Mouse (Mus musculus) lung, postnatal 0 days (tissue): ENCODE measurements around the gene Art4. TPM values are rescaled to one million over a fixed set of nuclear protein-coding genes. Genes with fewer than 3 reads are reported as not detected.

Source experiments
- ATAC-seq: fragments of 200-750 bp; cut with Nextera tagmentation; 2 replicates; pipeline ENCODE4 v1.8.0; 2017; ENCODE audit warnings: moderate library complexity
- DNase-seq: peaks from one replicate; pipeline ENCODE4 v3.0.0-alpha.2; 2016; ENCODE audit warnings: low spot score
- H3K27ac ChIP-seq: fragments of 300-500 bp; sonication (generic); 2 replicates; pipeline ENCODE4 v1.5.1; 2014; ENCODE audit warnings: antibody characterized with exemption, mild to moderate bottlenecking, low read length, mixed read lengths
- H3K27me3 ChIP-seq: fragments of 300-500 bp; sonication (generic); replicated peaks from 2 replicates; pipeline ENCODE4 v1.6.1; 2014; ENCODE audit warnings: low read length, mixed read lengths; ENCODE audit not compliant: insufficient read depth
- H3K36me3 ChIP-seq: fragments of 300-500 bp; sonication (generic); 2 replicates; pipeline ENCODE4 v1.6.1; 2014; ENCODE audit warnings: low read length, mixed read lengths; ENCODE audit not compliant: insufficient read depth
- H3K4me1 ChIP-seq: fragments of 300-500 bp; sonication (generic); 2 replicates; pipeline ENCODE4 v1.6.1; 2014; ENCODE audit warnings: antibody characterized with exemption, low read depth, low read length, mixed read lengths; ENCODE audit not compliant: insufficient read depth
- H3K4me2 ChIP-seq: fragments of 300-500 bp; sonication (generic); replicated peaks from 2 replicates; pipeline ENCODE4 v1.6.1; 2014; ENCODE audit warnings: low read depth, mild to moderate bottlenecking, low read length, moderate library complexity, mixed read lengths
- H3K4me3 ChIP-seq: fragments of 300-500 bp; sonication (generic); 2 replicates; pipeline ENCODE4 v1.5.1; 2014; ENCODE audit warnings: low read depth, low read length
- H3K9ac ChIP-seq: fragments of 300-500 bp; sonication (generic); replicated peaks from 2 replicates; pipeline ENCODE4 v1.6.1; 2014; ENCODE audit warnings: low read depth, mild to moderate bottlenecking
- H3K9me3 ChIP-seq: fragments of 300-500 bp; sonication (generic); 2 replicates; pipeline ENCODE4 v1.6.1; 2016; ENCODE audit warnings: low read length, mixed read lengths
- CTCF ChIP-seq: IDR thresholded peaks from 2 replicates; pipeline ENCODE4 v1.5.1; 2016; ENCODE audit warnings: antibody characterized with exemption, mild to moderate bottlenecking
- EP300 ChIP-seq: IDR thresholded peaks from 2 replicates; pipeline ENCODE4 v1.6.1; 2016; ENCODE audit warnings: antibody characterized with exemption, mild to moderate bottlenecking, control low read depth
- WGBS: fragments of 180-500 bp; shearing (Covaris S2); extraction: QIAGEN DNeasy Blood & Tissue Kit; methylation state at CpG from one replicate; pipeline ENCODE4 v1.1.7; 2014; 5-methylcytosine and 5-hydroxymethylcytosine counted together
- polyA plus RNA-seq: library from polyadenylated mRNA; unstranded; fragments of >200 nt; fragmentation: Nextera tagmentation; extraction: Ambion mirVana; gene quantifications from 2 replicates; pipeline ENCODE4 v1.2.1, GENCODE M21; 2015

Art4 gene
- polyA plus RNA-seq, 1 experiment from 2014 or later = 7.9 TPM

DNA sequence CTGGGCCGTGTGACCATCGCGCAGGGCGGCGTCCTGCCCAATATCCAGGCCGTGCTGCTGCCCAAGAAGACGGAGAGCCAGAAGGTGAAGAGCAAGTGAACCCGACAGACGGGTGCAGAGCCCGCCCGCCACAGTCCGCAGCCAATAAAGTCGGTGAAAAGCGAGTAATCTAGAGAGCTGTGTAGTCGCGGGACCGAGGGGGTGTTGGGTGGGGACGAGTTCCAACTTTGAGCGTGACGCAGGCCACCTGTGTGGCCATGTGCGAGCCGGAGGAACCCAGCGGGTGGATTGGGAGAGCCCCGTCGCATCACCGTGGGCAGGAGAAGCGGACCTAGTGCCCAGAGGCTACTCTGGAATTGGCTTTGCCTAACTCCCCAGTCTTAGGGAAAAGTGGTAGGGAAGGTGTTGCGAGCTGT, 48.9 kb downstream of the Art4 start:
- Histone ChIP-seq H3K27me3 (no peaks in the 10 kb centered on the region), H3K9ac (peak overlapping the region; percentile 70), H3K27ac (peak overlapping the region; percentile 91), H3K4me1 (no peaks in the 10 kb centered on the region; the same call in 1 of the 2 replicates), H3K4me2 (peak overlapping the region; percentile 90), H3K36me3 (0 out of 2 replicates have a peak, but pooled peaks cover 7% of the 10 kb centered on the region), H3K4me3 (peak overlapping the region; percentile 77), H3K9me3 (no peaks in the 10 kb centered on the region)
- peak; percentile 51 for DNase-seq
- WGBS = 2% methylated on average over 28 of the region's 28 CpGs
- peak; percentile 6 for ATAC-seq
- no peak for TF ChIP-seq EP300
- TF ChIP-seq CTCF = no peak

DNA sequence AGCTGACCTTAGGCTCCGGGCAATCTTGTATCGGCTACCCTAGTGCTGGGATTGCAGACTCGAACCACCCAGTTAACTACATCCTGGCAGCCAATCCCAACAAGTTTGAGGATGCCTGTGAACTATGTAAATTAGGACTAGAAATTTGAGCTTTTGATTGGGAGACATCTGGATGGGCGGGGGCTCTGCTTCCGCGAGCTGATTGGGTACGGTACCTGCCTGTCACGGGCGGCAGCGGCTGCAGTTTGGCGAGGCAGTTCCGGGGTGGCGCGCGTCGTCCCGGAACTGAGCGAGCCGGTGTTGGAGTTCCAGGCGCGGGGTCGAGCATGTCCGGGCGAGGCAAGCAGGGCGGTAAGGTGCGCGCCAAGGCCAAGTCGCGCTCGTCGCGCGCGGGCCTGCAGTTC, 49.5 kb downstream of the Art4 start, which contains the start of gene H2afj:
Gene H2afj, plus strand, starts transcription at position 231 of the 404 bp plus-strand sequence.
- ATAC-seq (peak; percentile 81), DNase-seq (peak; percentile 97)
- H3K27ac ChIP-seq = peak within 1 kb of the TSS; percentile 95
- 0% methylated on average over 34 of the region's 34 CpGs for WGBS
- TF ChIP-seq CTCF (no peak), EP300 (peak; percentile 42; the same call in 1 of the 2 replicates)
- H3K9ac ChIP-seq = peak within 1 kb of the TSS; percentile 70
- peak within 1 kb of the TSS; percentile 77 for H3K4me3 ChIP-seq
- 0 out of 2 replicates have a peak, but pooled peaks cover 6% of the 10 kb centered on the region for H3K36me3 ChIP-seq
- peaks cover 3% of the 10 kb centered on the region; the same call in 1 of the 2 replicates for H3K4me1 ChIP-seq
- no peaks in the 10 kb centered on the region for H3K27me3 ChIP-seq
- H3K4me2 ChIP-seq = peak within 1 kb of the TSS; percentile 90
- H3K9me3 ChIP-seq = no peaks in the 10 kb centered on the region

DNA sequence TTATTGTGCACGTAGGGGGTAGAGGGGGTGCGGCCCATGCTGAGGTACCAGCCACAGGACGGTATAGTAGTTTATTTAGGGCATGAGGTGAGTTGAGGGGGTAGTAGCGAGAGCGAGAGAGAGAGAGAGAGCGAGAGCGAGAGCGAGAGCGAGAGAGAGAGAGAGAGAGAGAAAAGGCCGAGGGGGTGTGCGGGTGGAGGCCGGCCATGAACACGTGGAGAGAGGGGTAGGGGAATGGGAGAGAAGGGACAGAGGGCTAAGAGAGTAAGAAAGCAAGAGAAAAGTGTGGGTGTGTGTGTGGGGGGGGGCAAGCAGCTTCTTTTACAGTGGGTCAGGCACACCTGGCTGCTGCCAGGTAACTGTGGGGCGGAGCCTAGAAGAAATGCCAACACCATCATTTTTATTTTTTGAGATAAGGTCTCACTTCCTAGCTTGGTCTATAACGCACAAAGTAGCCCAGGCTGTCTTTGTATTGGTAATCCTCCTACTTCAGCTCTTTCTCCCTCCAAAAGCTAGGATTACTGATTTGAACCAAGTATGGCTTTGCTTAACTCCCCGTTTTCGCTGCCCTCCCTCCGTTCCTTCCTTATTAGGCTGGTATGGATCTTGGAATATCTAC, 50.0 kb downstream of the Art4 start:
- Histone ChIP-seq H3K27ac (peak overlapping the region; percentile 95), H3K36me3 (0 out of 2 replicates have a peak, but pooled peaks cover 4% of the 10 kb centered on the region), H3K4me3 (peak overlapping the region; percentile 77; the same call in 1 of the 2 replicates), H3K9ac (no peak overlapping the region; the same call in 1 of the 2 replicates), H3K4me2 (peak overlapping the region; percentile 90), H3K4me1 (peaks cover 3% of the 10 kb centered on the region; the same call in 1 of the 2 replicates), H3K27me3 (no peaks in the 10 kb centered on the region), H3K9me3 (no peaks in the 10 kb centered on the region)
- DNase-seq = peak; percentile 56
- ATAC-seq = peak; percentile 10
- TF ChIP-seq CTCF (no peak), EP300 (no peak)
- 34% methylated on average over 18 of the region's 18 CpGs for WGBS

DNA sequence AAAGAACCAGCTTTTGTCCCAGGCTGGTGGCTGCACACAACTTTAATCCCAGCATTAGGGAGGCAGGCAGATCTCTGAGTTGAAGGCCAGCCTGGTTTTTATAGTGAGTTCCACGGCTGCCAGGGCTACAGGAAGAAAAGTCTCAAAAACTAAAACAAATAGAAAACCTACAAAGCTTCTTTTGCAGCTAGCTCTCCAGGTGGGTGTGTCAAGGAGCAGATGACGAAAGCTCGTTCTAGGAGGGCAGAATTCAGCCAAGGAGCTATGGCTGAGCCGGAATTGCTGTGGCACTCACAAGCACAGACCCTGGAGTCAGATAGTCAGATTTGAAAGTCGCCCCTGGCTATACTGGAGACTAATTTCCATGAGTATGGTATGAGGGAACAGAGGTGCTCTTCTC, 50.7 kb downstream of the Art4 start:
- H3K4me3 ChIP-seq = no peak overlapping the region
- H3K4me2 ChIP-seq = peak overlapping the region; percentile 90
- peaks cover 3% of the 10 kb centered on the region; the same call in 1 of the 2 replicates for H3K4me1 ChIP-seq
- H3K9ac ChIP-seq = no peak overlapping the region
- no peak for TF ChIP-seq CTCF
- peak; percentile 12; the same call in 1 of the 2 replicates for TF ChIP-seq EP300
- DNase-seq = peak; percentile 88
- H3K9me3 ChIP-seq = no peaks in the 10 kb centered on the region
- peak overlapping the region; percentile 95 for H3K27ac ChIP-seq
- ATAC-seq = peak; percentile 18
- H3K27me3 ChIP-seq = no peaks in the 10 kb centered on the region
- 54% methylated on average over 5 of the region's 5 CpGs for WGBS
- no peaks in the 10 kb centered on the region for H3K36me3 ChIP-seq

DNA sequence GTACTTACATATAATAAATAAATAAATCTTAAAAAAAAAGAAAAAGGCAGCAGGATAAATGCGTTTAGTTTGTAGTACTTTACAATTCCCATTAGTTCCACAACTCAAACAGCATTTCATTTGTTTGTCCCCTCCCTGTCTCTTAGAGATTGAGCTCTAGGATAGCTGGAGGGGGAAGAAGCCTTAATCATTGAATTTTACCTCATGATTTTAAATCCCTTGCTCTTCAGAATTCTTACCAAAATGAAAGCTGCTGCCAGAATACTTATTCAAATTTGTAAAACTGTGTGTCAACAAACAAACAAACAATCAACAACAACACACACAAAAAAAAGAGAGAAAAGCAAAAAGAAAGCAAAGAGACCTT, 52.1 kb downstream of the Art4 start:
- TF ChIP-seq EP300 = no peak
- TF ChIP-seq CTCF = no peak
- Histone ChIP-seq H3K4me3 (no peak overlapping the region), H3K9ac (no peak overlapping the region), H3K4me1 (peaks cover 3% of the 10 kb centered on the region; the same call in 1 of the 2 replicates), H3K27me3 (no peaks in the 10 kb centered on the region), H3K27ac (peak overlapping the region; percentile 95), H3K4me2 (no peak overlapping the region), H3K9me3 (no peaks in the 10 kb centered on the region), H3K36me3 (no peaks in the 10 kb centered on the region)
- WGBS = 64% methylated on average over 1 of the region's 1 CpGs
- DNase-seq (no peak), ATAC-seq (no peak)

DNA sequence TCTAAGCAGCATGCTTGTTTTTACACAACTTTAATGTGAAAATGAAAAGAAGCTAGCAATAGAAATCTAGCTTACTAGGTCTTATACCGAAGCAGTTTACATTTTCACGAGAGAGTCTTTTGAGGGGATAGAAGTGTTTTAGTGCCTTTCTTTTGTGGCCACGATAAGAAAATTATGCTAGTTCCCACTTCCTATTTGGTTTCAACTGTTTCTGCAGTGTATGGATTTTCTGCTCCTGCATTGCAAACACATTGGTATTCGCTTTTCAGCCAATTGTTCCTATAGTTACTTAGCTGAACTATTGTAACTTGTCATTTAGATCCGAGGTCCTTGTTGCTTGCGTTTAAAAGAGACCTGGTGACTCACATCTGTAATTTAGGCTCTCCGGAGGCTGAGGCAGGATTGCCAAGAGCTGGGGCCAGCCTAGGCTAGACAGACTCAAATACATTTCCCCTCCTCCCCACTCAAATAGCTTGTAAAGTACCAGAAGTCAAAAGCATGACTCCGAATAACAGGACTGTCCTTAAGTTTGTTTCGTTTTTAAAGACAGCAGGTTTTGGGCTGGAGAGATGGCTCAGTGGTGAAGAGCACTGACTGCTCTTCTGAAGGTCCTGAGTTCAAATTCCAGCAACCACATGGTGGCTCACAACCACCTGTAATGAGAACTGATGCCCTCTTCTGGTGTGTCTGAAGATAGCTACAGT, 52.7 kb downstream of the Art4 start:
- Histone ChIP-seq H3K27me3 (no peaks in the 10 kb centered on the region), H3K36me3 (no peaks in the 10 kb centered on the region), H3K27ac (peak overlapping the region; percentile 95), H3K4me3 (peak overlapping the region; percentile 58), H3K4me2 (peak overlapping the region; percentile 92), H3K9ac (no peak overlapping the region), H3K9me3 (no peaks in the 10 kb centered on the region), H3K4me1 (peaks cover 3% of the 10 kb centered on the region; the same call in 1 of the 2 replicates)
- DNase-seq = peak; percentile 64
- ATAC-seq = no peak
- TF ChIP-seq EP300 = no peak
- no peak for TF ChIP-seq CTCF
- WGBS = 15% methylated on average over 9 of the region's 9 CpGs
